Mouse (Mus musculus): ENCODE measurements around the gene Zdhhc21.

DNA sequence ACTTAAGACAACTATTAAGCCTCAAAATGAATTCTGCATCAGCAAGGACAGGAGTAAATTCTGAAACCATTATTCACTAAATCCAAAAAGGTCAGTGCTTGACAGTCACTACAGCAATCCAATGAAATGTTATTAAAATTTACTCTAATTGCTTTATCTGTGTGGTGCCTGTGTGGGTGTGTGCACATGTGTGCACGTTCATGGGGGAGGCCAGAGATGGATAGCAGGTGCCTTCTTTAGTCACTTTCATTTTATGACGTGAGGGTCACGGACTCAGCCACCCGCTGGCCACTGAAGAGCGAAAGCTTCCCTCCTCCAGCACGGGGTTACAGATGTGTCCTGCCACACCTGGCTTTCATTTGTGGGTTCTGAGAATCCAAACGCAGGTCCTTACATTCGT is 43.4 kb downstream of the Zdhhc21 start:
- no peak for TF ChIP-seq CTCF (IDR thresholded peaks at IDR 0.05; ENCODE audit: low read depth, low read length)
- TF ChIP-seq POLR2A (IDR thresholded peaks at IDR 0.05; ENCODE audit: extremely low read depth, insufficient read depth, low read length), result no peak
